Mouse (Mus musculus): ENCODE measurements at regions not wholly inside any gene's neighbourhood (a gene's known extent, or its start where the extent isn't known, plus 50 kb on each side); places are given as distances from the start of the nearest gene placed in this dataset.

DNA sequence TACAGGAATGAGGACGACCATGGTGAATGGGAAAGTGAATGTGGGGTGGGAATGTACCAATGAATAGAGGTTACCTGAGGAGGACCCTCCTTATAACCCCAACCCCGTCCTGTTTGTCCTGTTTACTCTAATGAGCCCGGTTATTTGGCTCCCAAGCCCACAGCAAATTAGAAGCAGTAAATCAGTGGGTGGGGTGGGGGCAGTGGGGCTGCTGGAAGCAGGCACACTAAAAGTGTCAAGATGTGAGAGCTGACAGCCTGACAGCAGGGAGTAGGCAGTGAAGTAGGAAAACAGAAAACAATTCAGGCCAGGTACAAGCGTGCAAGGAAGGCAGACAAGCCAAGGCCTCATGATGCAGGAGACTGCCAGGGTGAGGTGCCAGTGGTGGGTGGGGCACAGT lies 108.1 kb upstream of the Pja1 start:
- ATAC-seq: no peak

GRCm38 (mm10) chrX:99578796-99579195 lies 107.7 kb upstream of the Pja1 start:
- WGBS: 82% methylated on average over 2 of the region's 2 CpGs
- no peak for TF ChIP-seq CTCF (IDR thresholded peaks at IDR 0.05; ENCODE audit: low read depth)
- ATAC-seq: no peak

More for the DNA sequence above, 108.1 kb upstream of the Pja1 start:
- 47% methylated on average over 4 of the region's 4 CpGs for WGBS
- H3K4me2 ChIP-seq (ENCODE audit: low read depth): no peak overlapping the region
- no peak overlapping the region for H3K4me3 ChIP-seq (ENCODE audit: low read depth, low read length)
- no peaks in the 10 kb centered on the region for H3K36me3 ChIP-seq (ENCODE audit: insufficient read depth)
- no peak for TF ChIP-seq CTCF (IDR thresholded peaks at IDR 0.05; ENCODE audit: low read depth)
- no peaks in the 10 kb centered on the region for H3K4me1 ChIP-seq (ENCODE audit: insufficient read depth)
- DNase-seq: no peak
- H3K27me3 ChIP-seq (ENCODE audit: insufficient read depth, low read length): no peaks in the 10 kb centered on the region
- no peak overlapping the region for H3K9ac ChIP-seq
- no peak overlapping the region for H3K27ac ChIP-seq (ENCODE audit: low read depth, low read length)
- no peaks in the 10 kb centered on the region for H3K9me3 ChIP-seq (ENCODE audit: low read length)

DNA sequence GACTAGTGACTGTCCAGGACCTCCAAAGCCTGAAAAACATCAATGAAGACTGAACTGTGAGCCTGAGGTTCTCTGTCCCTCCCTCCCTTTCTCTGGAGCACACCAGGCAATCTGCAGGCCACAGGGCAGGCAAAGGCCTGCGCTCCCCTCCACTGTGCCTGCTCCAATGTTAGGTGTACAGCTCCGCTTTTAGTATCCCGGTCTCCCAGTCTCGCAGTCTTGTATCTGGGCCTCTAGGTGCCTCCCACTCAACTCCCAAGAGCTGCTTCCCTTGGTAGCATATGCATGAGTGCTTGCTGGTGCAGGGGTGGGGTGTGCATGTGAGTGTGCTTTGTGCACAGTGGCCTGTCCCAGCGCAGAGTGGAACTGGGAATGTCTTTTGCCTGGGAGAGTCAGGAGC lies 104.0 kb upstream of the Pja1 start:
- 66% methylated on average over 5 of the region's 5 CpGs for WGBS
- no peak for TF ChIP-seq CTCF (IDR thresholded peaks at IDR 0.05; ENCODE audit: low read depth)
- DNase-seq: no peak
- H3K9ac ChIP-seq: no peak overlapping the region
- H3K4me1 ChIP-seq (ENCODE audit: insufficient read depth): no peaks in the 10 kb centered on the region
- no peak overlapping the region for H3K4me3 ChIP-seq (ENCODE audit: low read depth, low read length)
- peak; percentile 44 for ATAC-seq
- H3K27ac ChIP-seq (ENCODE audit: low read depth, low read length): no peak overlapping the region
- H3K27me3 ChIP-seq (ENCODE audit: insufficient read depth, low read length): no peaks in the 10 kb centered on the region
- H3K36me3 ChIP-seq (ENCODE audit: insufficient read depth): no peaks in the 10 kb centered on the region
- H3K4me2 ChIP-seq (ENCODE audit: low read depth): no peak overlapping the region
- H3K9me3 ChIP-seq (ENCODE audit: low read length): no peaks in the 10 kb centered on the region

More at GRCm38 (mm10) chrX:99578796-99579195, 107.7 kb upstream of the Pja1 start:
- Histone ChIP-seq H3K9me3 (ENCODE audit: low read length) (no peaks in the 10 kb centered on the region), H3K36me3 (ENCODE audit: insufficient read depth) (no peaks in the 10 kb centered on the region), H3K9ac (no peak overlapping the region), H3K4me3 (ENCODE audit: low read depth, low read length) (no peak overlapping the region), H3K4me1 (ENCODE audit: insufficient read depth) (no peaks in the 10 kb centered on the region), H3K27me3 (ENCODE audit: insufficient read depth, low read length) (no peaks in the 10 kb centered on the region), H3K4me2 (ENCODE audit: low read depth) (no peak overlapping the region), H3K27ac (ENCODE audit: low read depth, low read length) (no peak overlapping the region)
- no peak for DNase-seq

DNA sequence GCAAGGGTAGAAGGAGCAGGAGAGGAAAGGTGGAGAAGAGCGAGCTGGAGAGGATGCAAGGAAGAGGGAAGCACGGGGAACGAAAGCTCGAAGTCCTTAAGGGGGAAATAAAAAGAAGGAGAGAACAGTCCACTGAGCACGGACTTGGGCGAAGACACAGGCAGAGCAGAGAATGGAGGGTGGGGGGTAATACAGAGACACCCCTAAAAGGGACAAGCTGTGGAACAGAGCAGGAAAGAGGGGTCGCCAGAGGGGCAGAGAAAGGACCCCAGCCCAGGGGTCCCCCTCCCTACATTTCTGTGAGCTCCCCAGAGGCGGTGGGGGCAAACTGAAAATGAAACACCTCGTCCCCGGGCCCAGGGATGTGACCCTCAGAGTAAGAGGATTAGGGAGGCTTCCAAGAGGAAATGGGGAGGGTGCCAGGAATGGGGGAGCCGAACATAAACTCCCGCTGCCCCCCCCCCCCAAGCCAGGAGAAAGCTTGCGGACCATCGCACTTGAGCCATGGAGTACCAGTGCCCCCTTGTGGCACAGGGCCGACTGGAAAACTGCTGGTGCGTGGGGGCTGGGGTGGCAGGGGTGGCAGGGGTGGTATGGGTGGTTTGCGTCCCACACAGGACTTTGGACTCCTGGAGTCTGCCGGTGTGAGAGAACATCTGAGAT lies 103.5 kb upstream of the Pja1 start:
- Histone ChIP-seq H3K9me3 (ENCODE audit: low read length) (no peaks in the 10 kb centered on the region), H3K4me3 (ENCODE audit: low read depth, low read length) (peak overlapping the region; percentile 26), H3K9ac (peak overlapping the region; percentile 25), H3K27ac (ENCODE audit: low read depth, low read length) (no peak overlapping the region), H3K4me1 (ENCODE audit: insufficient read depth) (no peaks in the 10 kb centered on the region), H3K4me2 (ENCODE audit: low read depth) (peak overlapping the region; percentile 52), H3K36me3 (ENCODE audit: insufficient read depth) (no peaks in the 10 kb centered on the region), H3K27me3 (ENCODE audit: insufficient read depth, low read length) (no peaks in the 10 kb centered on the region)
- ATAC-seq (peak; percentile 72), DNase-seq (peak; percentile 69)
- 34% methylated on average over 18 of the region's 18 CpGs for WGBS
- TF ChIP-seq CTCF (IDR thresholded peaks at IDR 0.05; ENCODE audit: low read depth): peak; percentile 84

DNA sequence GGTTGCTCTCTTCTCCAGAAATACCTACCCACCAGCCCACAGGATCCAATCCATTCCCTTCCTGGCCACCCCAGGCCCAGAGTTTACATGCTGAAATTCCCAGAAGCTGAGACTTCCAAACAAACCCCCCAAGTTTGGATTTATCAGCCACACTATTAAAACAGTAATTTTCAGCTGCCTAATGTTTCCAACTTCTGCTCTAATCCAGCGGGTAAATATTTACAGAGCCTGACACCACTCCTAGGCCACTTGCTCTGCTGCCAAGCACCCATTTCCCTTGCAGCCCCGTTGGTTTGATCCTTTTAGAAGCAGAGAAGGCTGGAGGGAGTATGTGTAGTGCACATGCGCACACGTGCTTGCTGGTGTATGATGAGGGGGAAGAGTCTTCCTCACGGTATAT lies 99.1 kb upstream of the Pja1 start:
- no peak overlapping the region for H3K27ac ChIP-seq (ENCODE audit: low read depth, low read length)
- ATAC-seq (no peak), DNase-seq (no peak)
- no peak for TF ChIP-seq CTCF (IDR thresholded peaks at IDR 0.05; ENCODE audit: low read depth)
- no peaks in the 10 kb centered on the region for H3K36me3 ChIP-seq (ENCODE audit: insufficient read depth)
- 82% methylated on average over 5 of the region's 5 CpGs for WGBS
- H3K9ac ChIP-seq: no peak overlapping the region
- H3K9me3 ChIP-seq (ENCODE audit: low read length): no peaks in the 10 kb centered on the region
- H3K4me1 ChIP-seq (ENCODE audit: insufficient read depth): no peaks in the 10 kb centered on the region; the same call in 1 of the 2 replicates
- H3K4me2 ChIP-seq (ENCODE audit: low read depth): no peak overlapping the region
- H3K4me3 ChIP-seq (ENCODE audit: low read depth, low read length): no peak overlapping the region
- H3K27me3 ChIP-seq (ENCODE audit: insufficient read depth, low read length): no peaks in the 10 kb centered on the region; the same call in 1 of the 2 replicates

- Histone ChIP-seq H3K4me3 (ENCODE audit: low read depth, low read length) (no peak overlapping the region), H3K4me1 (ENCODE audit: insufficient read depth) (no peaks in the 10 kb centered on the region; the same call in 1 of the 2 replicates), H3K4me2 (ENCODE audit: low read depth) (peak overlapping the region; percentile 32; the same call in 1 of the 2 replicates), H3K9me3 (ENCODE audit: low read length) (no peaks in the 10 kb centered on the region), H3K27me3 (ENCODE audit: insufficient read depth, low read length) (no peaks in the 10 kb centered on the region; the same call in 1 of the 2 replicates), H3K27ac (ENCODE audit: low read depth, low read length) (peak overlapping the region; percentile 62; the same call in 1 of the 2 replicates), H3K9ac (no peak overlapping the region), H3K36me3 (ENCODE audit: insufficient read depth) (no peaks in the 10 kb centered on the region)
- DNase-seq (no peak), ATAC-seq (peak; percentile 51)
- no peak for TF ChIP-seq CTCF (IDR thresholded peaks at IDR 0.05; ENCODE audit: low read depth)
- 28% methylated on average over 10 of the region's 10 CpGs for WGBS
Observed at GRCm38 (mm10) chrX:99568244-99568643, 97.2 kb upstream of the Pja1 start.

DNA sequence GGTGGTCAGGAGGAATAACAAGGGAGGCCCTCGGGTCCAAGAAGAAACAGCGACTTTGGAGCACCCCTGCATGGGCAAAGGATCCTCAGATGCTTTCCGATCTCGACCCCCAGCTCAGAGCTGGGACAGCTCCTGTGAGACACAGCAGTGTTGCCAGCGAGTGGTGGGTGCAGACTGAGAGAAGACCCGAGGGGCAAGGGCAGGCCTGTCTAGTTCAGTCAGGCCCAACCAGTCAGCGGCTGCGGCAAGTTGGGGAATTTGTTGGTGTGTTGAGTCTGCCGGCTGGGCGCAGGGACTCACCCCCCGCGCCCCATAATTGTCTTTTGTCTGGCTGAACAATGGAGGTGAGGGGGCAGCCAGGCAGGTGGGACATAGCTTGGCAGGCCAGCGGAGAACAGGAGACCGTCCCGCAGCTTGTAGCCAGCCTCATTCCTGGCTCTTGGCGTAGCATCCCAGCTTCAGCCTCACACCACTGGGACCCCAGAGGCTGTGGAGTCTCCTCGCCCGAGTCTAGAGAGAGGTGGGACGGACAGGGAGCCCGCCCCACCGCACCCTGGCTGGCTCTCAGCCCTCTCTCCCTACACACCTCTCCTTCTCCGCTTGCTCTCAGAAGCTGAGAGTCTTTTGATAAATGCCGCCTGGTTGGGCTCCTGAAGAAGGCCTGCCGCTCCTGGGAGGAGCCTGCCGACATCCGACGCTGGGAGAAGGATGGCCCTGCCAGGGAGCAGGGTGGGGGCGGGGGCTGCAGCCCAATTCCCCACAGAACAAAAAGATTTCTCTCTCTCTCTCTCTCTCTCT lies 96.5 kb upstream of the Pja1 start:
- TF ChIP-seq CTCF (IDR thresholded peaks at IDR 0.05; ENCODE audit: low read depth): no peak
- Histone ChIP-seq H3K27me3 (ENCODE audit: insufficient read depth, low read length) (no peaks in the 10 kb centered on the region; the same call in 1 of the 2 replicates), H3K36me3 (ENCODE audit: insufficient read depth) (no peaks in the 10 kb centered on the region), H3K4me1 (ENCODE audit: insufficient read depth) (no peaks in the 10 kb centered on the region; the same call in 1 of the 2 replicates), H3K4me3 (ENCODE audit: low read depth, low read length) (no peak overlapping the region), H3K9ac (peak overlapping the region; percentile 10; the same call in 1 of the 2 replicates), H3K27ac (ENCODE audit: low read depth, low read length) (peak overlapping the region; percentile 71), H3K4me2 (ENCODE audit: low read depth) (peak overlapping the region; percentile 32), H3K9me3 (ENCODE audit: low read length) (no peaks in the 10 kb centered on the region)
- DNase-seq (peak; percentile 69), ATAC-seq (peak; percentile 88)
- 27% methylated on average over 27 of the region's 28 CpGs for WGBS

Measured in forebrain, postnatal 0 days (tissue).